Mouse (Mus musculus): ENCODE data around the gene Iffo1.

DNA sequence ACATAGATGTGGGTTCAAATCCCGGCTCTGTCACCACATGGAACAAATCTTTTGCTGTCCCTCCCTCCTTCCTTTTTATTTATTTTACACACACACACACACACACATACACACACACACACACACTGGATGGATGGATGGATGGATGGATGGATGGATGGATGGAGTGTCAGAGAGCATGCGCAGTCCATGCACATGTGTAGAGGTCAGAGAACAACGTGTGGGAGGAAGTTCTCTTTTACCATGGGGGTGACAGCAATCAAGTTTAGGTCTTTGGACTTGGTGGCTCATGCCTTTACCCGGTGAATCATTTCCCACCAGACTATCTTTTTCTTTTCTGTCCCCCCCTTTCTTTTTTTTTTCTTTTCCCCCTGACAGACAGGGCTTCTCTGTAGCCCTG is 8.6 kb downstream of the Iffo1 start:
- no peak for TF ChIP-seq CTCF (IDR thresholded peaks at IDR 0.05; ENCODE audit: control insufficient read depth, insufficient read depth, low read length)
- no peak for TF ChIP-seq POLR2A (IDR thresholded peaks at IDR 0.05; ENCODE audit: borderline replicate concordance, control insufficient read depth, low read depth, low read length)

Measured in bone marrow, adult 2 months (tissue).